Mouse (Mus musculus) lung, embryonic 15.5 days (tissue): ENCODE measurements around the gene Olfr311. TPM values are rescaled to one million over a fixed set of nuclear protein-coding genes. Genes with fewer than 3 reads are reported as not detected.

ENCODE experiments used
- ATAC-seq: fragments of 200-750 bp; cut with Nextera tagmentation; 2 replicates; pipeline ENCODE4 v1.8.0; 2017; ENCODE audit warnings: moderate number of reproducible peaks, borderline replicate concordance; ENCODE audit not compliant: low FRiP score, low TSS enrichment; ENCODE audit errors: extremely low read depth
- H3K27ac ChIP-seq: fragments of 300-500 bp; sonication (generic); 2 replicates; pipeline ENCODE4 v1.5.1; 2015; ENCODE audit warnings: moderate library complexity, mild to moderate bottlenecking, inconsistent platforms
- H3K27me3 ChIP-seq: fragments of 300-500 bp; sonication (generic); 2 replicates; pipeline ENCODE4 v1.6.1; 2015; ENCODE audit warnings: inconsistent platforms
- H3K36me3 ChIP-seq: fragments of 300-500 bp; sonication (generic); 2 replicates; pipeline ENCODE4 v1.6.1; 2015; ENCODE audit warnings: inconsistent platforms
- H3K4me1 ChIP-seq: fragments of 300-500 bp; sonication (generic); 2 replicates; pipeline ENCODE4 v1.6.1; 2015; ENCODE audit warnings: inconsistent platforms
- H3K4me2 ChIP-seq: fragments of 300-500 bp; sonication (generic); 2 replicates; pipeline ENCODE4 v1.6.1; 2015; ENCODE audit warnings: inconsistent platforms, mild to moderate bottlenecking, moderate library complexity
- H3K4me3 ChIP-seq: fragments of 300-500 bp; sonication (generic); 2 replicates; pipeline ENCODE4 v1.5.1; 2015; ENCODE audit warnings: mild to moderate bottlenecking, inconsistent platforms
- H3K9ac ChIP-seq: fragments of 300-500 bp; sonication (generic); 2 replicates; pipeline ENCODE4 v1.6.1; 2015; ENCODE audit warnings: inconsistent platforms
- H3K9me3 ChIP-seq: fragments of 300-500 bp; sonication (generic); 2 replicates; pipeline ENCODE4 v1.6.1; 2016; ENCODE audit warnings: inconsistent platforms
- WGBS: fragments of 180-500 bp; shearing (Covaris S2); methylation state at CpG from one replicate; pipeline ENCODE4 v1.1.7; 2015; 5-methylcytosine and 5-hydroxymethylcytosine counted together
- polyA plus RNA-seq: library from polyadenylated mRNA; unstranded; fragments of >200 nt; fragmentation: Nextera tagmentation; extraction: Ambion mirVana; gene quantifications from 2 replicates; pipeline ENCODE4 v1.2.1, GENCODE M21; 2015

Olfr311 gene
- polyA plus RNA-seq, 1 experiment from 2014 or later: not detected

DNA sequence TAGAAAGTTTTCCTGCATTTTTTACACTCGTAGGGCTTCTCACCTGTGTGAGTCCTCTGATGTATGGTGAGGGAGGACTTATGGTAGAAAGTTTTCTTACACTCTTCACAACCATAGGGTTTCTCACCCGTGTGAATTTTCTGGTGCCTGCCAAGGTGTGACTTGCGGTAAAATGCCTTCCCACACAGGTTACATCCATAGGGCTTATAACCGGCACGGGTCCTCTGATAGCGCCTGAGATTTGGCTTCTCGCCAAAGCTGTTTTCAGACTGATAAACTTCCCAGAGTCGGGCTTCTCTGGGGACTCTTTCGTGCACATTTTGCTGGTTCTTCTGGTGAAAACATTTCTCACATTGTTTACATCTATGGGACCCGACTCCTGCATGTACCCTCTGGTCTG is 51.5 kb downstream of the Olfr311 start:
- no peaks in the 10 kb centered on the region for H3K4me1 ChIP-seq
- no peaks in the 10 kb centered on the region for H3K9me3 ChIP-seq
- peaks cover 39% of the 10 kb centered on the region for H3K36me3 ChIP-seq
- no peak overlapping the region for H3K9ac ChIP-seq
- WGBS: 82% methylated on average over 10 of the region's 10 CpGs
- no peaks in the 10 kb centered on the region for H3K27me3 ChIP-seq
- no peak for ATAC-seq
- no peak overlapping the region for H3K4me2 ChIP-seq
- H3K27ac ChIP-seq: no peak overlapping the region
- H3K4me3 ChIP-seq: no peak overlapping the region

Other genes starting within 250 kb of the Olfr311 start
- gene Olfr324, start 244.1 kb upstream of the Olfr311 start, polyA plus RNA-seq: not detected in 2 replicates
- not detected in 2 replicates for gene 2210407C18Rik, start 223.2 kb upstream of the Olfr311 start, polyA plus RNA-seq
- gene Olfr323, start 208.8 kb upstream of the Olfr311 start, polyA plus RNA-seq: not detected in 2 replicates
- 0.11 and 0.16 TPM in 2 replicates for gene Trim58, start 198.8 kb upstream of the Olfr311 start, polyA plus RNA-seq
- gene Olfr322, start 180.5 kb upstream of the Olfr311 start, polyA plus RNA-seq: not detected in 2 replicates
- gene Olfr320, start 158.2 kb upstream of the Olfr311 start, polyA plus RNA-seq: not detected in 2 replicates
- gene Olfr319, start 140.1 kb upstream of the Olfr311 start, polyA plus RNA-seq: not detected in 2 replicates
- gene Olfr318, start 115.2 kb upstream of the Olfr311 start, polyA plus RNA-seq: not detected in 2 replicates
- not detected in 2 replicates for gene Olfr317, start 100.0 kb upstream of the Olfr311 start, polyA plus RNA-seq
- not detected in 2 replicates for gene Olfr316, start 86.5 kb upstream of the Olfr311 start, polyA plus RNA-seq
- not detected in 2 replicates for gene Olfr315, start 66.1 kb upstream of the Olfr311 start, polyA plus RNA-seq
- gene Olfr314, start 56.3 kb upstream of the Olfr311 start, polyA plus RNA-seq: not detected in 2 replicates
- gene Fam183b, start 37.3 kb upstream of the Olfr311 start, polyA plus RNA-seq: 4.5 and 5.7 TPM in 2 replicates
- gene Olfr313, start 24.3 kb upstream of the Olfr311 start, polyA plus RNA-seq: not detected in 2 replicates
- gene Olfr312, start 10.0 kb upstream of the Olfr311 start, polyA plus RNA-seq: not detected in 2 replicates
- 8.1 and 8.9 TPM in 2 replicates for gene Gm12258, start 7.9 kb downstream of the Olfr311 start, polyA plus RNA-seq
- 7.6 and 7.9 TPM in 2 replicates for gene 2810021J22Rik, start 28.0 kb downstream of the Olfr311 start, polyA plus RNA-seq
- 4.9 and 5.1 TPM in 2 replicates for gene Zfp39, start 65.0 kb downstream of the Olfr311 start, polyA plus RNA-seq
- gene Btnl10, start 78.7 kb downstream of the Olfr311 start, polyA plus RNA-seq: 0.15 TPM in 1 of 2 replicates, not detected in the other
- 241 and 245 TPM in 2 replicates for gene Rnf187, start 99.7 kb downstream of the Olfr311 start, polyA plus RNA-seq
- 19.3 and 21.5 TPM in 2 replicates for gene Hist3h2ba, start 109.7 kb downstream of the Olfr311 start, polyA plus RNA-seq
- gene Hist3h2a, start 115.4 kb downstream of the Olfr311 start, polyA plus RNA-seq: 22.2 and 23.7 TPM in 2 replicates
- 0.31 and 0.39 TPM in 2 replicates for gene Trim17, start 115.4 kb downstream of the Olfr311 start, polyA plus RNA-seq
- 19.9 and 22.9 TPM in 2 replicates for gene Trim11, start 138.8 kb downstream of the Olfr311 start, polyA plus RNA-seq